Mouse (Mus musculus) erythroblast, embryonic 14.5 days (primary cell): ENCODE measurements around the gene Ifi206.

ENCODE experiments used
- GATA1 ChIP-seq: IDR thresholded peaks from 2 replicates; pipeline ENCODE4 v1.6.1; 2012; ENCODE audit warnings: low read length, inconsistent platforms, mixed read lengths
- TAL1 ChIP-seq: IDR thresholded peaks from 3 replicates; pipeline ENCODE4 v1.6.1; 2012; ENCODE audit warnings: low read length, inconsistent platforms, mixed read lengths

DNA sequence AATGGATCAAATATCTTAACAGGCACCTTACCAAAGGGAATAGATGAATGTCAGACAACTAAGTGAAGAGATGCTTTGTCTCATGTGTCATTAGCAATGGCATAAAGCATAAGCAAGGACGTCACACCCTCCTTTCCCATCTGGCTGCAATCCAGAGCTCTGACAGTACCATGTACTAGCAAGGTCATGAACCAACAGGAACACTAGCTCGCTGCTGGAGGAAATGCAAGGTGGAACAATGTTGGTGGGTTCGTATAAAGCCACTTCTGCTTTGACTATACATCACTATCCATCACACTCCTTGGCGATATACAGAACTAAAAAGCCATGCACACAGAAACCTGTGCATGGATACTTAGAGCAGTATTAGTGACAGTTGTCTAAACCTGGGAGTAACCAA is 43.8 kb downstream of the Ifi206 start:
- TF ChIP-seq GATA1 (no peak), TAL1 (no peak)
